Mouse (Mus musculus) midbrain, postnatal 0 days (tissue): ENCODE measurements around the gene Gsdma2. TPM values are rescaled to one million over a fixed set of nuclear protein-coding genes. Genes with fewer than 3 reads are reported as not detected.
"Not testable (repeated sequence)": the region's sequence is repeated elsewhere in the genome, so short reads cannot be mapped to it uniquely, and the experiment has no call there.

Experiments used
- ATAC-seq: fragments of 200-750 bp; cut with Nextera tagmentation; 2 replicates; pipeline ENCODE4 v1.8.0; 2017; ENCODE audit warnings: moderate number of reproducible peaks, mild to moderate bottlenecking, moderate TSS enrichment, moderate library complexity; ENCODE audit not compliant: low FRiP score
- DNase-seq: peaks from one replicate; pipeline ENCODE4 v3.0.0-alpha.2; 2015; ENCODE audit warnings: low spot score
- H3K27ac ChIP-seq: fragments of 300-500 bp; sonication (generic); 2 replicates; pipeline ENCODE4 v1.5.1; 2014; ENCODE audit warnings: low read depth, mild to moderate bottlenecking, low read length, mixed read lengths
- H3K27me3 ChIP-seq: fragments of 300-500 bp; sonication (generic); 2 replicates; pipeline ENCODE4 v1.6.1; 2014; ENCODE audit warnings: low read length, control low read depth, mixed read lengths; ENCODE audit not compliant: insufficient read depth
- H3K36me3 ChIP-seq: fragments of 300-500 bp; sonication (generic); 2 replicates; pipeline ENCODE4 v1.6.1; 2014; ENCODE audit warnings: low read length, control low read depth, mixed read lengths; ENCODE audit not compliant: insufficient read depth
- H3K4me1 ChIP-seq: fragments of 300-500 bp; sonication (generic); 2 replicates; pipeline ENCODE4 v1.6.1; 2014; ENCODE audit warnings: mild to moderate bottlenecking, control low read depth, antibody characterized with exemption, low read length, mixed read lengths; ENCODE audit not compliant: insufficient read depth
- H3K4me2 ChIP-seq: fragments of 300-500 bp; sonication (generic); 2 replicates; pipeline ENCODE4 v1.6.1; 2014; ENCODE audit warnings: low read depth, mild to moderate bottlenecking, low read length, mixed read lengths; ENCODE audit not compliant: poor library complexity, severe bottlenecking
- H3K4me3 ChIP-seq: fragments of 300-500 bp; sonication (generic); 2 replicates; pipeline ENCODE4 v1.5.1; 2014; ENCODE audit warnings: low read depth, mild to moderate bottlenecking, low read length, moderate library complexity
- H3K9ac ChIP-seq: fragments of 300-500 bp; sonication (generic); replicated peaks from 2 replicates; pipeline ENCODE4 v1.6.1; 2014; ENCODE audit warnings: mild to moderate bottlenecking, low read length, moderate library complexity, mixed read lengths; ENCODE audit not compliant: poor library complexity, severe bottlenecking
- H3K9me3 ChIP-seq: fragments of 300-500 bp; sonication (generic); 2 replicates; pipeline ENCODE4 v1.6.1; 2016; ENCODE audit warnings: low read length, control low read depth
- CTCF ChIP-seq: IDR thresholded peaks from 2 replicates; pipeline ENCODE4 v1.5.1; 2016; ENCODE audit warnings: antibody characterized with exemption, mild to moderate bottlenecking
- WGBS: fragments of 180-500 bp; shearing (Covaris S2); extraction: QIAGEN DNeasy Blood & Tissue Kit; methylation state at CpG from one replicate; pipeline ENCODE4 v1.1.7; 2014; 5-methylcytosine and 5-hydroxymethylcytosine counted together
- polyA plus RNA-seq: library from polyadenylated mRNA; unstranded; fragments of >200 nt; fragmentation: Nextera tagmentation; extraction: Ambion mirVana; gene quantifications from 2 replicates; pipeline ENCODE4 v1.2.1, GENCODE M21; 2015
- total RNA-seq: library from RNA; depleted of rRNA; stranded (reverse); fragments of >200 nt; gene quantifications from 2 replicates; pipeline ENCODE4 v1.2.3, GENCODE M21; 2014

Gene Gsdma2
- total and polyA plus RNA-seq, 2 experiments from 2014 or later = 0.15 TPM; not detected in 1

- Histone ChIP-seq H3K27me3 (0 out of 2 replicates have a peak, but pooled peaks cover 4% of the 10 kb centered on the region), H3K9ac (no peak overlapping the region), H3K9me3 (no peaks in the 10 kb centered on the region), H3K27ac (no peak overlapping the region), H3K4me3 (no peak overlapping the region), H3K4me1 (no peaks in the 10 kb centered on the region), H3K4me2 (no peak overlapping the region), H3K36me3 (no peaks in the 10 kb centered on the region)
- ATAC-seq = no peak
- 79% methylated on average over 3 of the region's 3 CpGs for WGBS
- no peak for TF ChIP-seq CTCF
- DNase-seq = no peak
Measured at GRCm38 (mm10) chr11:98671284-98671815, 24.8 kb downstream of the Gsdma2 start.

- WGBS = 64% methylated on average over 5 of the region's 5 CpGs
- no peak overlapping the region for H3K27ac ChIP-seq
- 0 out of 2 replicates have a peak, but pooled peaks cover 4% of the 10 kb centered on the region for H3K27me3 ChIP-seq
- H3K4me3 ChIP-seq = no peak overlapping the region
- H3K36me3 ChIP-seq = no peaks in the 10 kb centered on the region
- TF ChIP-seq CTCF = no peak
- no peaks in the 10 kb centered on the region for H3K9me3 ChIP-seq
- H3K4me2 ChIP-seq = no peak overlapping the region
- no peak for DNase-seq
- no peak overlapping the region for H3K9ac ChIP-seq
- ATAC-seq = no peak
- no peaks in the 10 kb centered on the region for H3K4me1 ChIP-seq
Measured at GRCm38 (mm10) chr11:98671857-98672256, 25.3 kb downstream of the Gsdma2 start.

GRCm38 (mm10) chr11:98672482-98672881 is 25.9 kb downstream of the Gsdma2 start:
- no peaks in the 10 kb centered on the region for H3K36me3 ChIP-seq
- H3K27ac ChIP-seq = no peak overlapping the region
- no peak for ATAC-seq
- no peak for DNase-seq
- H3K27me3 ChIP-seq = 0 out of 2 replicates have a peak, but pooled peaks cover 4% of the 10 kb centered on the region
- H3K4me1 ChIP-seq = no peaks in the 10 kb centered on the region
- no peak overlapping the region for H3K9ac ChIP-seq
- 90% methylated on average over 5 of the region's 5 CpGs for WGBS
- no peak overlapping the region for H3K4me2 ChIP-seq
- no peak for TF ChIP-seq CTCF
- H3K4me3 ChIP-seq = no peak overlapping the region
- no peaks in the 10 kb centered on the region for H3K9me3 ChIP-seq

- H3K9me3 ChIP-seq, H3K4me1 ChIP-seq, ATAC-seq, H3K27ac ChIP-seq, H3K4me2 ChIP-seq, H3K9ac ChIP-seq, H3K4me3 ChIP-seq, H3K36me3 ChIP-seq, H3K27me3 ChIP-seq: not testable (repeated sequence)
- peak; percentile 75 for DNase-seq
- peak; percentile 69 for TF ChIP-seq CTCF
- 3% methylated on average over 6 of the region's 7 CpGs for WGBS
Measured at GRCm38 (mm10) chr11:98673136-98673535, 26.6 kb downstream of the Gsdma2 start.

GRCm38 (mm10) chr11:98675829-98676363 is 29.3 kb downstream of the Gsdma2 start:
- DNase-seq (no peak), ATAC-seq (no peak)
- Histone ChIP-seq H3K27ac (no peak overlapping the region), H3K4me1 (no peaks in the 10 kb centered on the region), H3K9me3 (no peaks in the 10 kb centered on the region), H3K4me3 (no peak overlapping the region), H3K36me3 (no peaks in the 10 kb centered on the region), H3K27me3 (no peaks in the 10 kb centered on the region), H3K9ac (no peak overlapping the region), H3K4me2 (no peak overlapping the region)
- no peak for TF ChIP-seq CTCF
- WGBS = 45% methylated on average over 7 of the region's 7 CpGs

GRCm38 (mm10) chr11:98680023-98680422 is 33.5 kb downstream of the Gsdma2 start:
- 0 out of 2 replicates have a peak, but pooled peaks cover 5% of the 10 kb centered on the region for H3K4me1 ChIP-seq
- H3K27me3 ChIP-seq = no peaks in the 10 kb centered on the region
- 94% methylated on average over 1 of the region's 1 CpGs for WGBS
- H3K9me3 ChIP-seq = no peaks in the 10 kb centered on the region
- H3K9ac ChIP-seq = no peak overlapping the region
- no peak overlapping the region for H3K27ac ChIP-seq
- no peak overlapping the region for H3K4me3 ChIP-seq
- TF ChIP-seq CTCF = peak; percentile 28; the same call in 1 of the 2 replicates
- H3K4me2 ChIP-seq = no peak overlapping the region
- DNase-seq = no peak
- ATAC-seq = no peak
- H3K36me3 ChIP-seq = no peaks in the 10 kb centered on the region

- H3K27me3 ChIP-seq, H3K9ac ChIP-seq, H3K27ac ChIP-seq, DNase-seq, H3K4me2 ChIP-seq, H3K4me1 ChIP-seq, H3K36me3 ChIP-seq, H3K9me3 ChIP-seq, ATAC-seq, H3K4me3 ChIP-seq: not testable (repeated sequence)
- 89% methylated on average over 4 of the region's 4 CpGs for WGBS
Measured at GRCm38 (mm10) chr11:98680595-98680994, 34.0 kb downstream of the Gsdma2 start.
